Mouse (Mus musculus): ENCODE measurements at regions not wholly inside any gene's neighbourhood (a gene's known extent, or its start where the extent isn't known, plus 50 kb on each side); places are given as distances from the start of the nearest gene placed in this dataset.

DNA sequence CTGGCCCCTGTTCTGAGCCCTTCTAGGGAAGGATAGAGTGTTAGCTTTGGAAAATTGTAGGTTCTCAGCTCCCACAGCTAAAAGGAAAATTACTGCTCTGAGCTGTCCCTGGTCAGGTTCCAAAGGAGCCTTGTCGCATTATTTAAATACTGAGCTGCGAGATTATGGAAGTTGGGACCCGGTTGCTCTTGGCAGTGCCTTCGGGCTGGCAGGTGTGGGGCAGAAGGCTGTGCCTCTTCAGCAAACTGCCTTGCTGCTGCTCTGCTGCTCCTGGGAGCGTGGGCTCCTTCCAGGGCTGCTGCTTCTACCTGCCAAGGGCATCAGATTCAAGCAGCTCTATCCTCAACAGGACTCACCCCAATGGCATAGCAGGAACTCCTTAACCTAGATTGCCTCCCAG lies 268.1 kb downstream of the Maf start:
- H3K4me3 ChIP-seq (ENCODE audit: control insufficient read depth, low read depth, low read length), result no peak overlapping the region
- no peaks in the 10 kb centered on the region for H3K27me3 ChIP-seq (ENCODE audit: control insufficient read depth, insufficient read depth, low read length)
- TF ChIP-seq POLR2A (IDR thresholded peaks at IDR 0.05; ENCODE audit: control insufficient read depth, low read depth, low read length) (no peak), CTCF (IDR thresholded peaks at IDR 0.05; ENCODE audit: control insufficient read depth, insufficient read depth, insufficient replicate concordance, low read depth, low read length) (no peak)
- no peaks in the 10 kb centered on the region for H3K36me3 ChIP-seq (ENCODE audit: control insufficient read depth, insufficient read depth, low read length)
- no peaks in the 10 kb centered on the region for H3K4me1 ChIP-seq (ENCODE audit: control insufficient read depth, insufficient read depth, low read length)
- H3K27ac ChIP-seq (ENCODE audit: control insufficient read depth, insufficient read depth, low read depth, low read length), result no peak overlapping the region

DNA sequence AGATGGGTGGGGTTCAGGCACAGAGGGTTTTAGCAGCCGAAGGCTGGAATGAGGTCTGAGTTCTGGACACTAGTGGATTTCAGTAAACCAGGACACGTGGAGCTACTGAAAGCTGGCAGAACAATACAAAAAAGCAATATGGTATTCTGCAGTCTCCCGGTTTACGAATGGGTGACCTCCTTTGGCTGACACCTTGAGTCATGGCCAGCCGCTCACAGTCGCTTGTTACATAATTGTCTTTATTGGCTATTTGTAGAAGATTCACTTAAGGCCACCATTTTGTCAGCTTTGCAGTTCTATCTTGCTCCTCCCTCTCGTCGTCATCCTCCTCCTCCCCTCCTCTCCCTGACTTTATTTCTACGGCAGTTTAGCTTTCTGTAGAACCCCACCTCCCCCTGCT lies 269.6 kb downstream of the Maf start:
- no peaks in the 10 kb centered on the region for H3K36me3 ChIP-seq (ENCODE audit: control insufficient read depth, insufficient read depth, low read length)
- no peaks in the 10 kb centered on the region for H3K27me3 ChIP-seq (ENCODE audit: control insufficient read depth, insufficient read depth, low read length)
- TF ChIP-seq CTCF (IDR thresholded peaks at IDR 0.05; ENCODE audit: control insufficient read depth, insufficient read depth, insufficient replicate concordance, low read depth, low read length) (no peak), POLR2A (IDR thresholded peaks at IDR 0.05; ENCODE audit: control insufficient read depth, low read depth, low read length) (no peak)
- no peaks in the 10 kb centered on the region for H3K4me1 ChIP-seq (ENCODE audit: control insufficient read depth, insufficient read depth, low read length)
- H3K27ac ChIP-seq (ENCODE audit: control insufficient read depth, insufficient read depth, low read depth, low read length), result no peak overlapping the region
- H3K4me3 ChIP-seq (ENCODE audit: control insufficient read depth, low read depth, low read length), result no peak overlapping the region

DNA sequence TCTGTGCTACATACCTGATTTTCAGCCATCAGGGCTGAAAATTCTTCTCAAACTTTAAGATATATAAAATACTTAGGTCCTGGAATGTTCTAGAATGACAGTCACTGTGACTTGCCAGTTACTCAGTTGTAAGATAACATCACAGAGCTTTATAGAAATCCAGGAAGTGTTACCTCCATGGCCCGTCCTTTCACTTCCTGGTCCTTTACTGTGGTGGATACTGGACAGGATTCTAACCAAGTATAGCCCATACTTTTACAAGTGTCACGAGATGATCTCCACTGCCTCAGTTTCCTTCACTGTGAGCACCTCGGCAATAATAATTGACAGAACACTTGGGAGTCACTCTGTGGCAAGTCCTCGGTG lies 271.3 kb downstream of the Maf start:
- Histone ChIP-seq H3K36me3 (ENCODE audit: control insufficient read depth, insufficient read depth, low read length) (no peaks in the 10 kb centered on the region), H3K27me3 (ENCODE audit: control insufficient read depth, insufficient read depth, low read length) (no peaks in the 10 kb centered on the region), H3K4me3 (ENCODE audit: control insufficient read depth, low read depth, low read length) (no peak overlapping the region), H3K4me1 (ENCODE audit: control insufficient read depth, insufficient read depth, low read length) (no peaks in the 10 kb centered on the region), H3K27ac (ENCODE audit: control insufficient read depth, insufficient read depth, low read depth, low read length) (no peak overlapping the region)
- TF ChIP-seq CTCF (IDR thresholded peaks at IDR 0.05; ENCODE audit: control insufficient read depth, insufficient read depth, insufficient replicate concordance, low read depth, low read length) (no peak), POLR2A (IDR thresholded peaks at IDR 0.05; ENCODE audit: control insufficient read depth, low read depth, low read length) (no peak)

DNA sequence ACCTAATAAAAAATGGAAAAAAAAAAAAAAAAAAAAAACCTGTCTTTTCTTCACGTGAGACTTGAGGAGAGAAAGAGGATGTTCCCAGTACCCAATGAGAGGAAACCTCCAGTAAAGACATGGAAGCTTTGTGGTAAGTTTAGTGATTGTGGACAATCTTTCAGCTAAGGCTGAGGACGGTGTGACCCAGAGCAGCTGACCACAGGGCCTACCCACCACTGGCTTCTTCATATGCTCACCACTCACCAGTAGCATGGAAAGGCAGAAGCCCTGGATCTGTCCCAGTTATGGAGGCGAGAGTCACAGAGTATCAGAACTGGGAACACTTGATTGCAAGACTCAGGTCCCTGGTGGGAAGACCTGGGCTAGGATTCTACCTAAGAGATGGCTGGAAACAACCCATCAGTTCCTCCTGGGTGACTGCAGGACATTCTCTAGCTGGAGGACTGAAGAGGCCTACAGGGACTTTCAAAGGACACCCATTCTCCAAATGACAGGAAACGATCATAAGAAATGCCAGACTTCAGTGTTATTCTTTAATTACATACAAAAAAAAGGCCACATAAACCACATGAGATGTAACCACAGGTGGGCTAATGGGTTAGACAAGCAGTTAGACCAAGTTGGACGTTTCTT lies 271.8 kb downstream of the Maf start:
- Histone ChIP-seq H3K27ac (ENCODE audit: control insufficient read depth, insufficient read depth, low read depth, low read length) (no peak overlapping the region), H3K4me3 (ENCODE audit: control insufficient read depth, low read depth, low read length) (no peak overlapping the region), H3K4me1 (ENCODE audit: control insufficient read depth, insufficient read depth, low read length) (no peaks in the 10 kb centered on the region), H3K27me3 (ENCODE audit: control insufficient read depth, insufficient read depth, low read length) (no peaks in the 10 kb centered on the region), H3K36me3 (ENCODE audit: control insufficient read depth, insufficient read depth, low read length) (no peaks in the 10 kb centered on the region)
- TF ChIP-seq CTCF (IDR thresholded peaks at IDR 0.05; ENCODE audit: control insufficient read depth, insufficient read depth, insufficient replicate concordance, low read depth, low read length), result no peak
- no peak for TF ChIP-seq POLR2A (IDR thresholded peaks at IDR 0.05; ENCODE audit: control insufficient read depth, low read depth, low read length)

DNA sequence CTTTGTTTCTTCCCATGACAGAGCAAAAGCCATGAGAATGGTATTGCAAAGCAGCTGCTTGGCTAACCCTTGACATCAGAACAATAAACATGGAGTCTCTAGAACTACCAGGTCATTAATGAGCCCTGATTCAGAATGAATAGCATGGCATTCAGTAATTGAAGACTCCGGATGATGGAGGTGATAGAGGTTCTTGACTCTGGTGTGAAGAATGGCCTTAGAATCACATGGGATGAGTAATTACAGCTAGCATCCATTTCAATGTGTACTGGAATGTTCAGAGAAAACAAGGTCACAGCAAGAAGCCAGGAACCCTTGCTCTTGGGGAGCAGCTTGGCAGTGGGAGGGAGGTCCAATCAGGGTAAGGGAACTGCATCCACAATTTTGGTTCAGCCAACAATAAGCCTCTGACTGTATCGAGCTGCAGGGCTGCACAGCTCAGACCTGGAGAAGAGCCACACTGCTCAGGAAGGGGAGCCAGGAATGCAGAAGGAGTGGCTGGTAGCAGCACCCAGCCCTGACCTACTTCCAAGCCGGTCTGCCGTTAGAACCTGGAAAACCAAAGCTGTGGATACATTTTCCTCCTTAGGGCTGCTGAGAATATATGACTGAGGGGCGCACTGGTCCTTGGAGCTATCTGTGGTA lies 275.1 kb downstream of the Maf start:
- no peak for TF ChIP-seq POLR2A (IDR thresholded peaks at IDR 0.05; ENCODE audit: control insufficient read depth, low read depth, low read length)
- TF ChIP-seq CTCF (IDR thresholded peaks at IDR 0.05; ENCODE audit: control insufficient read depth, insufficient read depth, insufficient replicate concordance, low read depth, low read length), result no peak
- H3K4me1 ChIP-seq (ENCODE audit: control insufficient read depth, insufficient read depth, low read length), result no peaks in the 10 kb centered on the region
- no peak overlapping the region for H3K4me3 ChIP-seq (ENCODE audit: control insufficient read depth, low read depth, low read length)
- no peaks in the 10 kb centered on the region for H3K27me3 ChIP-seq (ENCODE audit: control insufficient read depth, insufficient read depth, low read length)
- no peaks in the 10 kb centered on the region for H3K36me3 ChIP-seq (ENCODE audit: control insufficient read depth, insufficient read depth, low read length)
- H3K27ac ChIP-seq (ENCODE audit: control insufficient read depth, insufficient read depth, low read depth, low read length), result no peak overlapping the region

DNA sequence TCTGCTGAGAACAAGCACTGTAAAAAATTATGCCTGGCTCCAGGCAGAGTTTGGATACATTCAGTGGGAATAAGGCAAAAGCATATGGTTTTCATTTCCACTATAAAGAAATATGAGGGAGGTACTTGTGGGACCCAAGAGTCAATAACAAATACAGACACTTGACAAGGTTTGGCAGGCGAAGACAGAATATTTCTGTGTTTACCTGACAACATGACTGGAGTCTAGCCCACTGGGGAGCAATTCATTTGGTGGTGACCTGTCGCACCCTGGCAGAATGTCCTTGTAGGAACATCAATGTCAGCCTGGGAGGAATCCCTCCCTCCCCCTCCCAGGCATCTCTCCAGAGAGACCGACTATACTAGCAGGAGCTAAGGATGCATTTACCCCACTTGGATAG lies 276.8 kb downstream of the Maf start:
- no peaks in the 10 kb centered on the region for H3K4me1 ChIP-seq (ENCODE audit: control insufficient read depth, insufficient read depth, low read length)
- H3K27me3 ChIP-seq (ENCODE audit: control insufficient read depth, insufficient read depth, low read length), result no peaks in the 10 kb centered on the region
- H3K4me3 ChIP-seq (ENCODE audit: control insufficient read depth, low read depth, low read length), result no peak overlapping the region
- H3K27ac ChIP-seq (ENCODE audit: control insufficient read depth, insufficient read depth, low read depth, low read length), result no peak overlapping the region
- no peaks in the 10 kb centered on the region for H3K36me3 ChIP-seq (ENCODE audit: control insufficient read depth, insufficient read depth, low read length)
- TF ChIP-seq POLR2A (IDR thresholded peaks at IDR 0.05; ENCODE audit: control insufficient read depth, low read depth, low read length), result no peak
- TF ChIP-seq CTCF (IDR thresholded peaks at IDR 0.05; ENCODE audit: control insufficient read depth, insufficient read depth, insufficient replicate concordance, low read depth, low read length), result no peak

DNA sequence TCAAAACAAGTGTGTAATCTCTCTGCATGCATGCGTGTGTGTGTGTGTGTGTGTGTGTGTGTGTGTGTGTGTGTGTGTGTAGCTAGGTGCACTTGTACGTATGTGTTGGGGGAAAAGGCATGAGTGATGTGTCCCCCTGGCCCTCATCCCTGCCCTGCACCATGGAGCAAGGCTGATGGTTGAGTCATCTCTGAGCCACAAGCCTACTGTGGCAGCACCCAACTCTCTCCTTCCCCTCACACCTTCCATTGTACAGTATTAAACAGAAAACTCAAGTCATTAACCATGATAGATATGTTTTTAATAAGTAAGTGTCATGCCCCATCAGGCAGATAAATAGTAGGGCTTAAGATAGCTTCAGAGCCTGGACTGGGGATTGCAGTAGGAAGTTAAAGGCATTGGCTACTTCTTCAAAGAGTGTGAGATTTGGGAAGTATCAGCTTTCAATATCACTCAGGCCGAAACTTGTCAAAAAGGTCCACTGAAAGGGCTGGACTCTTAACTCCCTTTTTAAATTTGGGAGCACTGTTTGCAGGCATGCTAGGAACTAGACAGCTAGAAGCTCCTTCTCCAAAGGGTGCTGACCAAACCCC lies 278.2 kb downstream of the Maf start:
- TF ChIP-seq CTCF (IDR thresholded peaks at IDR 0.05; ENCODE audit: control insufficient read depth, insufficient read depth, insufficient replicate concordance, low read depth, low read length), result no peak
- no peak for TF ChIP-seq POLR2A (IDR thresholded peaks at IDR 0.05; ENCODE audit: control insufficient read depth, low read depth, low read length)
- H3K27ac ChIP-seq (ENCODE audit: control insufficient read depth, insufficient read depth, low read depth, low read length), result no peak overlapping the region
- no peaks in the 10 kb centered on the region for H3K27me3 ChIP-seq (ENCODE audit: control insufficient read depth, insufficient read depth, low read length)
- no peaks in the 10 kb centered on the region for H3K4me1 ChIP-seq (ENCODE audit: control insufficient read depth, insufficient read depth, low read length)
- no peak overlapping the region for H3K4me3 ChIP-seq (ENCODE audit: control insufficient read depth, low read depth, low read length)
- H3K36me3 ChIP-seq (ENCODE audit: control insufficient read depth, insufficient read depth, low read length), result no peaks in the 10 kb centered on the region

All from testis, adult 2 months (tissue).